Mouse (Mus musculus) hindbrain, embryonic 12.5 days (tissue): ENCODE results near the gene Olfr583. TPM values are rescaled to one million over a fixed set of nuclear protein-coding genes. Genes with fewer than 3 reads are reported as not detected.

Source experiments
- ATAC-seq: fragments of 200-750 bp; cut with Nextera tagmentation; 2 replicates; pipeline ENCODE4 v1.8.0; 2017; ENCODE audit warnings: moderate TSS enrichment; ENCODE audit not compliant: low FRiP score
- H3K27ac ChIP-seq: fragments of 300-500 bp; sonication (generic); 2 replicates; pipeline ENCODE4 v1.5.1; 2016; ENCODE audit warnings: mild to moderate bottlenecking
- H3K27me3 ChIP-seq: fragments of 300-500 bp; sonication (generic); 2 replicates; pipeline ENCODE4 v1.6.1; 2016; ENCODE audit warnings: mild to moderate bottlenecking
- H3K36me3 ChIP-seq: fragments of 300-500 bp; sonication (generic); 2 replicates; pipeline ENCODE4 v1.6.1; 2016; ENCODE audit warnings: mild to moderate bottlenecking
- H3K4me1 ChIP-seq: fragments of 300-500 bp; sonication (generic); 2 replicates; pipeline ENCODE4 v1.6.1; 2016
- H3K4me2 ChIP-seq: fragments of 300-500 bp; sonication (generic); replicated peaks from 2 replicates; pipeline ENCODE4 v1.6.1; 2016; ENCODE audit warnings: mild to moderate bottlenecking
- H3K4me3 ChIP-seq: fragments of 300-500 bp; sonication (generic); 2 replicates; pipeline ENCODE4 v1.5.1; 2016; ENCODE audit warnings: mild to moderate bottlenecking
- H3K9ac ChIP-seq: fragments of 300-500 bp; sonication (generic); 2 replicates; pipeline ENCODE4 v1.6.1; 2016; ENCODE audit warnings: mild to moderate bottlenecking, moderate library complexity
- H3K9me3 ChIP-seq: fragments of 300-500 bp; sonication (generic); replicated peaks from 2 replicates; pipeline ENCODE4 v1.6.1; 2016; ENCODE audit warnings: mild to moderate bottlenecking
- WGBS: fragments of 180-500 bp; shearing (Covaris S2); methylation state at CpG from one replicate; pipeline ENCODE4 v1.1.7; 2016; 5-methylcytosine and 5-hydroxymethylcytosine counted together
- polyA plus RNA-seq: library from polyadenylated mRNA; unstranded; fragments of >200 nt; fragmentation: Nextera tagmentation; extraction: Ambion mirVana; gene quantifications from 2 replicates; pipeline ENCODE4 v1.2.1, GENCODE M21; 2016

Olfr583 gene
- polyA plus RNA-seq = not detected in 2 replicates

- H3K9me3 ChIP-seq = no peaks in the 10 kb centered on the region
- no peak within 1 kb of the TSS for H3K9ac ChIP-seq
- no peak within 1 kb of the TSS for H3K27ac ChIP-seq
- no peak within 1 kb of the TSS for H3K4me3 ChIP-seq
- H3K4me2 ChIP-seq = no peak within 1 kb of the TSS
- no peak for ATAC-seq
- H3K4me1 ChIP-seq = no peaks in the 10 kb centered on the region
- H3K27me3 ChIP-seq = no peaks in the 10 kb centered on the region
- 88% methylated on average over 1 of the region's 1 CpGs for WGBS
- no peaks in the 10 kb centered on the region for H3K36me3 ChIP-seq
Observed at GRCm38 (mm10) chr7:103051000-103051399, at the start of gene Olfr583. Gene Olfr583 (plus strand): TSS chr7:103051300.

- no peaks in the 10 kb centered on the region for H3K4me1 ChIP-seq
- no peak within 1 kb of the TSS for H3K4me3 ChIP-seq
- no peak for ATAC-seq
- H3K9ac ChIP-seq = no peak within 1 kb of the TSS
- H3K9me3 ChIP-seq = no peaks in the 10 kb centered on the region
- no peak within 1 kb of the TSS for H3K4me2 ChIP-seq
- no peaks in the 10 kb centered on the region for H3K36me3 ChIP-seq
- no peak within 1 kb of the TSS for H3K27ac ChIP-seq
- no peaks in the 10 kb centered on the region for H3K27me3 ChIP-seq
Observed at GRCm38 (mm10) chr7:103037724-103038123, 13.4 kb upstream of the Olfr583 start, which contains the start of gene Olfr582. Gene Olfr582 (plus strand): TSS chr7:103038024.

GRCm38 (mm10) chr7:103081585-103081984 is 30.5 kb downstream of the Olfr583 start, which contains the start of gene Olfr584:
Gene Olfr584 (plus strand): TSS chr7:103081885.
- H3K36me3 ChIP-seq = no peaks in the 10 kb centered on the region
- no peak within 1 kb of the TSS for H3K4me2 ChIP-seq
- H3K4me1 ChIP-seq = no peaks in the 10 kb centered on the region
- WGBS = 74% methylated on average over 1 of the region's 1 CpGs
- no peak within 1 kb of the TSS for H3K4me3 ChIP-seq
- no peak for ATAC-seq
- H3K27me3 ChIP-seq = no peaks in the 10 kb centered on the region
- no peak within 1 kb of the TSS for H3K9ac ChIP-seq
- H3K9me3 ChIP-seq = peaks cover 11% of the 10 kb centered on the region
- no peak within 1 kb of the TSS for H3K27ac ChIP-seq

- Histone ChIP-seq H3K36me3 (no peaks in the 10 kb centered on the region), H3K4me3 (no peak within 1 kb of the TSS), H3K4me2 (no peak within 1 kb of the TSS), H3K4me1 (no peaks in the 10 kb centered on the region), H3K27ac (no peak within 1 kb of the TSS), H3K9ac (no peak within 1 kb of the TSS), H3K9me3 (no peaks in the 10 kb centered on the region), H3K27me3 (no peaks in the 10 kb centered on the region)
- no peak for ATAC-seq
- 93% methylated on average over 1 of the region's 1 CpGs for WGBS
Observed at GRCm38 (mm10) chr7:103097420-103097819, 46.3 kb downstream of the Olfr583 start, which contains the start of gene Olfr585. Gene Olfr585 (plus strand): TSS chr7:103097720.

Other genes starting within 250 kb of the Olfr583 start
- not detected in 2 replicates for gene Olfr564, start 247.8 kb upstream of the Olfr583 start, polyA plus RNA-seq
- not detected in 2 replicates for gene Olfr566, start 192.5 kb upstream of the Olfr583 start, polyA plus RNA-seq
- not detected in 2 replicates for gene Olfr568, start 174.2 kb upstream of the Olfr583 start, polyA plus RNA-seq
- not detected in 2 replicates for gene Olfr569, start 160.4 kb upstream of the Olfr583 start, polyA plus RNA-seq
- gene Olfr570, start 156.7 kb upstream of the Olfr583 start, polyA plus RNA-seq = not detected in 2 replicates
- not detected in 2 replicates for gene Olfr571, start 133.8 kb upstream of the Olfr583 start, polyA plus RNA-seq
- gene Olfr572, start 126.9 kb upstream of the Olfr583 start, polyA plus RNA-seq = not detected in 2 replicates
- gene Olfr573-ps1, start 108.7 kb upstream of the Olfr583 start, polyA plus RNA-seq = not detected in 2 replicates
- gene Olfr574, start 102.8 kb upstream of the Olfr583 start, polyA plus RNA-seq = not detected in 2 replicates
- gene Olfr575, start 92.5 kb upstream of the Olfr583 start, polyA plus RNA-seq = not detected in 2 replicates
- not detected in 2 replicates for gene Olfr576, start 88.6 kb upstream of the Olfr583 start, polyA plus RNA-seq
- gene Olfr577, start 75.4 kb upstream of the Olfr583 start, polyA plus RNA-seq = not detected in 2 replicates
- gene Olfr578, start 62.0 kb upstream of the Olfr583 start, polyA plus RNA-seq = not detected in 2 replicates
- not detected in 2 replicates for gene Olfr582, start 13.3 kb upstream of the Olfr583 start, polyA plus RNA-seq
- not detected in 2 replicates for gene Olfr584, start 30.6 kb downstream of the Olfr583 start, polyA plus RNA-seq
- gene Olfr585, start 46.4 kb downstream of the Olfr583 start, polyA plus RNA-seq = not detected in 2 replicates
- gene Olfr586, start 74.3 kb downstream of the Olfr583 start, polyA plus RNA-seq = not detected in 2 replicates
- not detected in 2 replicates for gene Olfr588-ps1, start 89.6 kb downstream of the Olfr583 start, polyA plus RNA-seq
- not detected in 2 replicates for gene Olfr589, start 105.1 kb downstream of the Olfr583 start, polyA plus RNA-seq
- gene Olfr591, start 127.0 kb downstream of the Olfr583 start, polyA plus RNA-seq = not detected in 2 replicates
- not detected in 2 replicates for gene Olfr592, start 133.5 kb downstream of the Olfr583 start, polyA plus RNA-seq
- gene Olfr593, start 160.6 kb downstream of the Olfr583 start, polyA plus RNA-seq = not detected in 2 replicates
- gene Olfr594, start 165.7 kb downstream of the Olfr583 start, polyA plus RNA-seq = not detected in 2 replicates
- not detected in 2 replicates for gene Usp17ld, start 201.2 kb downstream of the Olfr583 start, polyA plus RNA-seq